Mouse (Mus musculus) forebrain, embryonic 10.5 days (tissue): ENCODE data around the gene Fgl2. TPM values are rescaled to one million over a fixed set of nuclear protein-coding genes. Genes with fewer than 3 reads are reported as not detected.

Experiments
- DNase-seq: peaks from one replicate; pipeline ENCODE4 v3.0.0-alpha.2; 2017; ENCODE audit warnings: low spot score; ENCODE audit errors: extremely low spot score
- H3K27ac ChIP-seq: fragments of 300-500 bp; sonication (generic); 2 replicates; pipeline ENCODE4 v1.5.1; 2016; ENCODE audit warnings: mild to moderate bottlenecking
- H3K27me3 ChIP-seq: fragments of 300-500 bp; sonication (generic); 2 replicates; pipeline ENCODE4 v1.6.1; 2016; ENCODE audit warnings: mild to moderate bottlenecking; ENCODE audit not compliant: poor library complexity, severe bottlenecking
- H3K36me3 ChIP-seq: fragments of 300-500 bp; sonication (generic); replicated peaks from 2 replicates; pipeline ENCODE4 v1.6.1; 2016; ENCODE audit warnings: mild to moderate bottlenecking, moderate library complexity
- H3K4me1 ChIP-seq: fragments of 300-500 bp; sonication (generic); 2 replicates; pipeline ENCODE4 v1.6.1; 2016
- H3K4me3 ChIP-seq: fragments of 300-500 bp; sonication (generic); 2 replicates; pipeline ENCODE4 v1.5.1; 2016; ENCODE audit warnings: mild to moderate bottlenecking, moderate library complexity
- H3K9me3 ChIP-seq: fragments of 300-500 bp; sonication (generic); 2 replicates; pipeline ENCODE4 v1.6.1; 2016; ENCODE audit warnings: mild to moderate bottlenecking, moderate library complexity
- WGBS: fragments of 180-500 bp; shearing (Covaris S2); methylation state at CpG from one replicate; pipeline ENCODE4 v1.1.7; 2016; 5-methylcytosine and 5-hydroxymethylcytosine counted together
- polyA plus RNA-seq: library from polyadenylated mRNA; unstranded; fragments of >200 nt; fragmentation: Nextera tagmentation; extraction: Ambion mirVana; gene quantifications from 2 replicates; pipeline ENCODE4 v1.2.1, GENCODE M21; 2016

The Fgl2 gene
- polyA plus RNA-seq, 1 experiment from 2014 or later = 1.1 TPM

DNA sequence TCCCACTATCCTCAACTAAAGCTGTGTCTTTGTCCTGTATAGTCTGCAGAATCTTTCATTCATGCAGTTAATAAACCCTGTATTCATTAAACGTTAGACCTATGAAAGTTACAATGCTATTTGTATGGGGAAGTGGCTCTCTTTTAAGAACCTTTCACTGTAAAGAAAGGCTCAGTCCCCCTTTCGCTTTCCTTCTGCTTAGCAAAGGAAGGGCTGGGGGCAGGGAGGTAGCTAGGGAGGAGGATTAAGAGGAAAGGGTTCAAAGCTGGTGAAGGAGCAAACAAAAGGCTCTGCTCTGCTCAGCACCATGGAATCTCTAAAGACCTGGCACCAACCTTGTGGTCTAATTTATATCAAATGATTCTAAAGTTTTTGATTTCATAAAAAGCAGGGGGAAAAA lies 4.9 kb upstream of the Fgl2 start:
- no peak for DNase-seq
- Histone ChIP-seq H3K27me3 (peaks cover 1% of the 10 kb centered on the region; the same call in 1 of the 2 replicates), H3K27ac (peak overlapping the region; percentile 62), H3K36me3 (no peaks in the 10 kb centered on the region), H3K4me1 (peaks cover 22% of the 10 kb centered on the region), H3K9me3 (no peaks in the 10 kb centered on the region), H3K4me3 (no peak overlapping the region)
- 5% methylated on average over 2 of the region's 2 CpGs for WGBS

DNA sequence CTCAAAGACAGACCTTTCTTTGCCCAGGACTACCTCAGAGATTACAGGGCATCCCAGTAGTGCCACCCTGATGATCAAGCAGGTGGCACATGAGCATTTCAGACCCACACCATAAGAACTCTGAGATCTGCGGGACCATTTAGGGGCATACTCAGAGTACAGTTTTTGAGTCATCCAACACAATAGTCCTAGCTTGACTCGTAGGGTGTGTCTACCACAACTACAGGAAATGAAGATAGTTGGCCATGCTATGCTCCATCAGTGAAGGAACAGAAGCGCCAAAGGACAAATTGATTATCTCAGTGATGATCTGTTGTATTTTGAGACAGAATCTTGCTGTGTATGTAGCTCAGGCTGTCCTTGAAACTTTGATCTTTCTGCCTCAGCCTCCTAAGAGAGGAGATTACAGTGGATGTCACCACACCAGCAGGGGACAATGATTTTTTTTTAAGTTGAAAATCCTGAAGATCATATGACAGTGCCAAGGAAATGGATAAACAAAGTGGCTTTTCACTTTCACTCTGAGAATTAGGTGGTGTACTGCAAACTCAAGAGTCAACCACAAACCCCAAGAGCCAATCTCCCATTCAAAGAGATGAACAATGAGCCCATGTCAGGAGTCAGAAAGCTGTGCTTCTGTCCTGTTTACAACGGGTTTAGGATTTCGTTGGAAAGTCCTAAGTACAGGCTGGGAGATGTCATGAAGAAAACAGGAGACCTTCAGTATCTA lies 2.1 kb upstream of the Fgl2 start:
- no peak overlapping the region for H3K27ac ChIP-seq
- peaks cover 17% of the 10 kb centered on the region for H3K27me3 ChIP-seq
- no peaks in the 10 kb centered on the region for H3K36me3 ChIP-seq
- no peaks in the 10 kb centered on the region for H3K9me3 ChIP-seq
- H3K4me1 ChIP-seq = peaks cover 30% of the 10 kb centered on the region
- DNase-seq = no peak
- no peak overlapping the region for H3K4me3 ChIP-seq
- WGBS = 90% methylated on average over 5 of the region's 5 CpGs

- Histone ChIP-seq H3K27ac (no peak overlapping the region), H3K36me3 (no peaks in the 10 kb centered on the region), H3K4me1 (peaks cover 30% of the 10 kb centered on the region), H3K9me3 (no peaks in the 10 kb centered on the region), H3K4me3 (peak overlapping the region; percentile 66), H3K27me3 (peaks cover 17% of the 10 kb centered on the region)
- no peak for DNase-seq
- 41% methylated on average over 5 of the region's 5 CpGs for WGBS
These were observed 522 bp upstream of the Fgl2 start for GRCm38 (mm10) chr5:21371920-21372319.

- H3K27ac ChIP-seq = peak overlapping the region; percentile 85; the same call in 1 of the 2 replicates
These were observed 707 bp downstream of the Fgl2 start for GRCm38 (mm10) chr5:21373180-21373518.

DNA sequence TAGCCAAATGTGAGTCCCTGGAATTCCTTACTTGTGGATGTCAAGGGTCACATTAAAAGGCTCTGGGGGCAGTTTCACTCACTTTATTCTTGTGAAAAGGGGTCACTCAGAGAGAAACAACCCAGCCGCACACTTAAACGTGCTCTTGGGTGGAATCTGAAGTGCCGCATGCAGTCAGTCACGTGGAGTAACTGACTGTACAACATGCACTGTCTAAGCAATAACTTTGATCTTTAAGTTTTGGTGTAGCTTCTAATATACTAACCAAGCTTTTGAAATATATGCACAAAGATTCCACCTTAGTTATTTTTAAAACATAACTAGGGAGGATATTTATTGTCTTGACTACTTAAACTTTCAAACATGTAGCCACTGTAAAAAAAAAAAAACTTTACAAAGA lies 4.5 kb downstream of the Fgl2 start:
- H3K27ac ChIP-seq = no peak overlapping the region

More at GRCm38 (mm10) chr5:21373180-21373518, 707 bp downstream of the Fgl2 start:
- no peaks in the 10 kb centered on the region for H3K9me3 ChIP-seq
- WGBS = 74% methylated on average over 7 of the region's 7 CpGs
- peak overlapping the region; percentile 66 for H3K4me3 ChIP-seq
- no peaks in the 10 kb centered on the region for H3K36me3 ChIP-seq
- peaks cover 21% of the 10 kb centered on the region for H3K4me1 ChIP-seq
- peaks cover 17% of the 10 kb centered on the region for H3K27me3 ChIP-seq
- no peak for DNase-seq

GRCm38 (mm10) chr5:21378397-21378796 lies 6.0 kb downstream of the Fgl2 start:
- H3K9me3 ChIP-seq = no peaks in the 10 kb centered on the region
- 86% methylated on average over 2 of the region's 2 CpGs for WGBS
- H3K36me3 ChIP-seq = no peaks in the 10 kb centered on the region
- H3K4me1 ChIP-seq = no peaks in the 10 kb centered on the region; the same call in none of the 2 replicates
- no peak overlapping the region for H3K4me3 ChIP-seq
- no peak overlapping the region for H3K27ac ChIP-seq
- no peak for DNase-seq
- peaks cover 6% of the 10 kb centered on the region for H3K27me3 ChIP-seq

More for the DNA sequence above, 4.5 kb downstream of the Fgl2 start:
- 85% methylated on average over 4 of the region's 4 CpGs for WGBS
- DNase-seq = no peak
- Histone ChIP-seq H3K4me3 (no peak overlapping the region), H3K36me3 (no peaks in the 10 kb centered on the region), H3K4me1 (peaks cover 14% of the 10 kb centered on the region), H3K27me3 (peaks cover 17% of the 10 kb centered on the region), H3K9me3 (no peaks in the 10 kb centered on the region)

GRCm38 (mm10) chr5:21381986-21382385 lies 9.5 kb downstream of the Fgl2 start:
- Histone ChIP-seq H3K27ac (no peak overlapping the region), H3K4me1 (no peaks in the 10 kb centered on the region; the same call in 1 of the 2 replicates), H3K27me3 (no peaks in the 10 kb centered on the region), H3K4me3 (no peak overlapping the region), H3K36me3 (no peaks in the 10 kb centered on the region), H3K9me3 (no peaks in the 10 kb centered on the region)
- WGBS = 89% methylated on average over 6 of the region's 6 CpGs
- DNase-seq = no peak

DNA sequence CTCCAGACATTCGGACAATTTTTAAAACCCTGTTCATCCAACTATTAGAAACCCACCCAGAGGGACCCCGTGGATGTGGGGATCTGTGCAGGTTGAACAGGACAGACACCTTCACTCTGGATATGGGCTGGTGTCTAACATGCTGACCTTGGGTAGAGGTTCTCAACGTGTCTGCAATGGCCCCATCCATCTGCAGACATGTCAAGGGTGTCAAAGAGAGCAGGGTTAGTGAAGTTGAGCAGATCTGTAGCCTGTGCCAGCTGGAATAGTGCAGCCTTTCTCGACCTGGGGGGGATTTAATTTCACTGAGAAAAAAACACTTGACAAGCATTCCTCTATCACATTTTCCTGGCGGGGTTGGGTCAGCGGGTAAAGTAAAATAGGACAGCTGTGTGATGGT lies 10.2 kb downstream of the Fgl2 start:
- no peak for DNase-seq
- 84% methylated on average over 6 of the region's 6 CpGs for WGBS
- no peaks in the 10 kb centered on the region; the same call in 1 of the 2 replicates for H3K4me1 ChIP-seq
- H3K27me3 ChIP-seq = no peaks in the 10 kb centered on the region
- no peak overlapping the region for H3K27ac ChIP-seq
- H3K9me3 ChIP-seq = no peaks in the 10 kb centered on the region
- H3K4me3 ChIP-seq = no peak overlapping the region
- H3K36me3 ChIP-seq = no peaks in the 10 kb centered on the region

- H3K9me3 ChIP-seq = no peaks in the 10 kb centered on the region
- H3K36me3 ChIP-seq = no peaks in the 10 kb centered on the region
- no peaks in the 10 kb centered on the region for H3K27me3 ChIP-seq
- no peak for DNase-seq
- 48% methylated on average over 14 of the region's 14 CpGs for WGBS
- H3K4me1 ChIP-seq = no peaks in the 10 kb centered on the region; the same call in 1 of the 2 replicates
- no peak overlapping the region for H3K27ac ChIP-seq
- no peak overlapping the region for H3K4me3 ChIP-seq
These were observed 11.2 kb downstream of the Fgl2 start for GRCm38 (mm10) chr5:21383392-21384251.

DNA sequence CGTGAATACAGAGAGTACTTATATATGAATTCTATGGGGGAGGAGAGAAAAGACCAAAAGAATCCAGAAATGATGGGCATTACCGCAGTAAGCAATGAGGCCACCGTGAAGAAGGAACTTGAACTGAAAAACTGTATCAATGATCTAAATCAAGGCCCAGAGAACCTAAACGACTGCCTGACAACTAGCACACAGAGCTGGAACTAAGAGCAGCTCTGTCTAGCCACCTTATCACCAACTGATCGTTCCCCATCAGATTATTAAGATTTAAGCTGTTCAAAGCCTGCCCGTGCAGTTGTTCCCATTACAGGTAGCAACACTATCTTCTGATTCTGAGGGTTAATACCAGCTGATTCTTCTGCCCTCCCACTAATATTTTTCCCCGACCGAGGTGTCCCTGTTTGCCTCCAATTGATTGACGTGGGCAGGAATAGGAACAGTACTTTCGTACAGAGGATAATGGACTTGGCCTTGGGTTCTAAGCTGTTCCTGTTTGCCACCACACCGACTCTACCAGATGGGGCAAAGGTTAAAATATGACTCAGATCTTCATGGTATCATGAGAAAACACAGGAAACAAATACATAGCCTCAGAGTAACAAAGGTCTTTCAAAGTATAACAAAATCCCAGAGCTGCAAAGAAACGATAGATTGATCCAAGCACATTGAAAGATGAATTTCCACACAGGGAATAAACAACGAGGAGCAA lies 12.0 kb downstream of the Fgl2 start:
- H3K9me3 ChIP-seq = no peaks in the 10 kb centered on the region
- DNase-seq = no peak
- H3K4me1 ChIP-seq = no peaks in the 10 kb centered on the region; the same call in 1 of the 2 replicates
- no peaks in the 10 kb centered on the region for H3K27me3 ChIP-seq
- no peaks in the 10 kb centered on the region for H3K36me3 ChIP-seq
- WGBS = 85% methylated on average over 13 of the region's 13 CpGs
- H3K4me3 ChIP-seq = no peak overlapping the region
- H3K27ac ChIP-seq = no peak overlapping the region

DNA sequence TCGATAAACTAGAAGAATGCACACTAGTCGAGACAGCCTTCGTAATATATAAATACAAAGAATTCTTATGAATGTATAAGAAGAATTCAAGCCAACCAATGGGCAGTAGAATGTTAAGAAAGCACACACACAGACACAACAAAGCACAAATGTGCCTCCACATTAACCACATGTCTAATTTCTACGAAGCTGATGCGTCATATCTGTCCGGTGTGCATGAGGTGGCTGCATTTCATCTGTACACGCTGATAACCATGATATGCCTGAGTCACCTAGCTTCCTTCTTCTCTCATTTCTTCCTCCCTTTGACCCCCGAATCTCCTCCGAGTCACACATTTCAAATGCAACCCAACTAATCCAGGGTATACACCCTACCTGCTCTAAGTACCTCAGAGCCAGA lies 12.5 kb downstream of the Fgl2 start:
- 92% methylated on average over 9 of the region's 9 CpGs for WGBS
- no peak for DNase-seq
- Histone ChIP-seq H3K27me3 (no peaks in the 10 kb centered on the region), H3K27ac (no peak overlapping the region), H3K36me3 (no peaks in the 10 kb centered on the region), H3K4me1 (no peaks in the 10 kb centered on the region; the same call in 1 of the 2 replicates), H3K9me3 (no peaks in the 10 kb centered on the region), H3K4me3 (no peak overlapping the region)

DNA sequence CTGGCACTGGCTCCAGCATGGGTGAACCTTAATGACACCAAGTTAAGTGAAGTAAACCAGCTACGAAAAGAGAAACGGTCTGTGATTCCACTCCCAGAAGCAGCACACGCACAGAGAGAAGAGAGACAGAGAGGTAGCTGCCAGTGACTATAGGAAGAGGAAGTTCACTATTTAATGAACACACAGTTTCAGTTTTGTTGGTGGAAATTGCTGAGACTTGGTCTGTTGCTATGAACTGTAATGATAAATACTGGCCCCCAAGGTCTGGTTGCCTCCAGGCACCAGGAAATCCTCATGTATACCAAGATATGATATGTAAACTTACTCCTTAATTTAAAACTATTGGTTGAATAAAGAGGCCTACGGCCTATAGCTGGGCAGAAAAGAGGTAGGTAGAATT lies 14.0 kb downstream of the Fgl2 start:
- Histone ChIP-seq H3K27ac (no peak overlapping the region), H3K9me3 (no peaks in the 10 kb centered on the region)
- 89% methylated on average over 4 of the region's 4 CpGs for WGBS

More for the DNA sequence above, 14.0 kb downstream of the Fgl2 start:
- Histone ChIP-seq H3K27me3 (no peaks in the 10 kb centered on the region), H3K4me1 (no peaks in the 10 kb centered on the region; the same call in 1 of the 2 replicates), H3K4me3 (no peak overlapping the region), H3K36me3 (no peaks in the 10 kb centered on the region)
- no peak for DNase-seq
